In the genomic region with DNA sequence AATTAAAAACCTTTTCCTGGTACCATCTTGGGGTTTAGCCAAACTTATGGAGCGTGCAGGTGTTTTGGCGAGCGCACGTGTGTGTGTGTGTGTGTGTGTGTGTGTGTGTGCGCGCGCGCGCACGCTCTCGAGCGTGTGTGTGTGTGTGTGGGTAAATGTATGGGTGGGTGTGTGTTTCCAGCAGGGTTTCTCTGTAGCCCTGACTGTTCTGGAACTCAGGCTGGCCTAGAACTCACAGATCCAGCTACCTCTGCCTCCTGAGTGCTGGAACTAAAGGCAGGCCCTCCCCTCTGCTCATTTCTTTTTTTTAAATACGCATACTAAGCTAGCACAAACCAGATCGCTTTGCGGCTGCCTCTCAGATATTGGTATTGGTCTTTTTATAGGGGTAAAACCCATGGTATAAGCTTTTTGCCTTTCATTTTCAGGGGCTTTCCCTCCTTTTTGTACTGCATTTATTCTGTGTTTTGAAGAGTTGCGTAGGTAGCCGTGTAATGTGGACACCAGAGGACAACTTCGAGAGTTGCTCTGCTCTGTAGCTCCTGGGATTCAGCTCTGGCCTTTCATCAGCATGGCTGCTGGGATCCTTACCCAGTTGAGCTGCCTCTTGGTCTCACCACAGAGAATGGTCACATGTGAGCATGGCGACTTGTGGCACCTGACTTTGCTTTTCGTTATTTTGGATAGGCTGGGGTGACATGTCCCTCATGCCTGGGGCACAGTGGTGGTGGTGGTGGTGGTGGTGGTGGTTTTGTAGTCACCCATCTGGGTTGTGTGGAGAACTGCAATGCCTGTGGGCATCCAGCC, we compare ENCODE assay signal across 10 mouse cellular contexts. TPM values are rescaled to one million over a fixed set of nuclear protein-coding genes. Genes with fewer than 3 reads are reported as not detected.
DNase-seq lines count a peak whose midpoint lies in the region; ATAC-seq and TF ChIP-seq lines count a peak whose summit lies in the region.
"Had no signal": no experiment of that assay in that cellular context is flagged by ENCODE, and none has a peak within 500 bp of the region (broad histone marks: within the 10 kb centered on the region; RNA-seq: fewer than 3 reads in every experiment).

No protein-coding gene starts in this region.

- H3K27me3 ChIP-seq in lung, embryonic 15.5 days, result peaks cover 31% of the 10 kb centered on the region
- peaks cover 31% of the 10 kb centered on the region for H3K27me3 ChIP-seq in hindbrain, embryonic 16.5 days (replicated peaks; ENCODE audit: control insufficient read depth, insufficient read depth, low read length)
- peaks cover 44% of the 10 kb centered on the region for H3K27me3 ChIP-seq in neural tube, embryonic 15.5 days (replicated peaks)
- H3K27me3 ChIP-seq in forebrain, postnatal 0 days (ENCODE audit: insufficient read depth, low read length), result peaks cover 17% of the 10 kb centered on the region

- peak; percentile 92 for DNase-seq in heart, adult 11 months
- no peak for DNase-seq in heart, postnatal 25 days (ENCODE audit: low spot score)
- DNase-seq in lung, postnatal 25 days (ENCODE audit: low spot score), result no peak
- no peak for DNase-seq in forebrain, postnatal 0 days
- no peak for DNase-seq in c-Kit-positive CD71-positive TER-119-positive erythroid progenitor cells, embryonic 14.5 days (ENCODE audit: low spot score)

- no peaks in the 10 kb centered on the region for H3K36me3 ChIP-seq in lung, embryonic 15.5 days
- no peaks in the 10 kb centered on the region for H3K36me3 ChIP-seq in hindbrain, embryonic 16.5 days (ENCODE audit: control insufficient read depth, insufficient read depth, low read length)
- H3K36me3 ChIP-seq in neural tube, embryonic 15.5 days, result no peaks in the 10 kb centered on the region
- no peaks in the 10 kb centered on the region for H3K36me3 ChIP-seq in forebrain, postnatal 0 days (ENCODE audit: insufficient read depth)
- H3K36me3 ChIP-seq: midbrain, embryonic 12.5 days had no signal

- intact Hi-C loops in heart, postnatal 25 days (cut with DNase I), result loop anchor here (2.0 to 5.0 kb wide), 2 partner anchors 25 to 55 kb away; no protein-coding TSS in a partner anchor

- no peak for TF ChIP-seq CTCF in forebrain, postnatal 0 days (IDR thresholded peaks at IDR 0.05; ENCODE audit: low read depth)

- WGBS in lung, embryonic 15.5 days, result 83% methylated on average over 20 of the region's 20 CpGs
- WGBS in hindbrain, embryonic 16.5 days, result 90% methylated on average over 20 of the region's 20 CpGs
- WGBS in neural tube, embryonic 15.5 days, result 94% methylated on average over 20 of the region's 20 CpGs
- WGBS in forebrain, postnatal 0 days, result 89% methylated on average over 20 of the region's 20 CpGs

- no peak overlapping the region for H3K4me3 ChIP-seq in lung, embryonic 15.5 days
- no peak overlapping the region for H3K4me3 ChIP-seq in hindbrain, embryonic 16.5 days (ENCODE audit: low read length)
- no peak overlapping the region; the same call in 1 of the 2 replicates for H3K4me3 ChIP-seq in neural tube, embryonic 15.5 days (replicated peaks)
- H3K4me3 ChIP-seq in forebrain, postnatal 0 days (ENCODE audit: low read depth, low read length), result no peak overlapping the region
- H3K4me3 ChIP-seq: erythroblast, embryonic 14.5 days; midbrain, embryonic 12.5 days had no signal

- H3K4me2 ChIP-seq in lung, embryonic 15.5 days, result peak overlapping the region; percentile 97
- peak overlapping the region; percentile 15; the same call in 1 of the 2 replicates for H3K4me2 ChIP-seq in hindbrain, embryonic 16.5 days (ENCODE audit: low read length)
- H3K4me2 ChIP-seq in neural tube, embryonic 15.5 days, result peak overlapping the region; percentile 13; the same call in 1 of the 2 replicates
- no peak overlapping the region for H3K4me2 ChIP-seq in forebrain, postnatal 0 days (ENCODE audit: low read depth)
- H3K4me2 ChIP-seq: midbrain, embryonic 12.5 days had no signal

- peaks cover 24% of the 10 kb centered on the region for H3K4me1 ChIP-seq in lung, embryonic 15.5 days
- peaks cover 14% of the 10 kb centered on the region for H3K4me1 ChIP-seq in hindbrain, embryonic 16.5 days (ENCODE audit: control insufficient read depth, insufficient read depth, low read depth, low read length)
- peaks cover 19% of the 10 kb centered on the region for H3K4me1 ChIP-seq in neural tube, embryonic 15.5 days
- no peaks in the 10 kb centered on the region for H3K4me1 ChIP-seq in forebrain, postnatal 0 days (ENCODE audit: insufficient read depth)

- no peak overlapping the region for H3K27ac ChIP-seq in lung, embryonic 15.5 days
- H3K27ac ChIP-seq in hindbrain, embryonic 16.5 days (ENCODE audit: low read depth, low read length), result no peak overlapping the region
- H3K27ac ChIP-seq in neural tube, embryonic 15.5 days (replicated peaks), result no peak overlapping the region
- no peak overlapping the region for H3K27ac ChIP-seq in forebrain, postnatal 0 days (ENCODE audit: low read depth, low read length)
- H3K27ac ChIP-seq: midbrain, embryonic 12.5 days had no signal

- H3K9me3 ChIP-seq in lung, embryonic 15.5 days, result no peaks in the 10 kb centered on the region
- no peaks in the 10 kb centered on the region for H3K9me3 ChIP-seq in hindbrain, embryonic 16.5 days (ENCODE audit: control insufficient read depth, low read length)
- no peaks in the 10 kb centered on the region for H3K9me3 ChIP-seq in neural tube, embryonic 15.5 days (replicated peaks)
- H3K9me3 ChIP-seq in forebrain, postnatal 0 days (ENCODE audit: low read length), result no peaks in the 10 kb centered on the region
- H3K9me3 ChIP-seq: midbrain, embryonic 12.5 days had no signal

- no peak for ATAC-seq in lung, embryonic 15.5 days (ENCODE audit: borderline replicate concordance, extremely low read depth, low FRiP score, low TSS enrichment)
- no peak for ATAC-seq in hindbrain, embryonic 16.5 days
- no peak for ATAC-seq in neural tube, embryonic 15.5 days (ENCODE audit: low FRiP score)
- ATAC-seq in forebrain, postnatal 0 days, result no peak

- no peak overlapping the region for H3K9ac ChIP-seq in lung, embryonic 15.5 days
- H3K9ac ChIP-seq in hindbrain, embryonic 16.5 days (ENCODE audit: low read depth, low read length), result no peak overlapping the region; the same call in 1 of the 2 replicates
- no peak overlapping the region for H3K9ac ChIP-seq in neural tube, embryonic 15.5 days (replicated peaks)
- no peak overlapping the region for H3K9ac ChIP-seq in forebrain, postnatal 0 days
- H3K9ac ChIP-seq: midbrain, embryonic 12.5 days had no signal

RNA-seq across cellular contexts. Expression of a gene that starts 3.0 kb away (rescaled TPM):
- total RNA-seq in heart, postnatal 25 days (2021), result 10 to 100 TPM; 48.2 to 62.5 TPM
- 13.3 and 14.0 TPM in 2 replicates for polyA plus RNA-seq in lung, embryonic 15.5 days (2015; fragmentation: Nextera tagmentation; extraction: Ambion mirVana)
- polyA plus RNA-seq in hindbrain, embryonic 16.5 days (2015; fragmentation: Nextera tagmentation; extraction: Ambion mirVana), result 5.1 and 5.4 TPM in 2 replicates
- polyA plus RNA-seq in neural tube, embryonic 15.5 days (2015; fragmentation: Nextera tagmentation; extraction: Ambion mirVana), result 6.7 and 7.9 TPM in 2 replicates
- 3.8 and 4.0 TPM in 2 replicates for total RNA-seq in forebrain, postnatal 0 days (2014; rRNA removed)
- polyA plus RNA-seq in forebrain, postnatal 0 days (2015; fragmentation: Nextera tagmentation; extraction: Ambion mirVana), result 9.5 and 10.1 TPM in 2 replicates

RNA-seq across cellular contexts. Expression of a gene that starts 16.8 kb away (rescaled TPM):
- 10 to 100 TPM in 1 of 2 experiments, 1 to 10 TPM in 1; 7.6 to 10.1 TPM for total RNA-seq in heart, postnatal 25 days (2021)
- 33.1 and 33.8 TPM in 2 replicates for polyA plus RNA-seq in lung, embryonic 15.5 days (2015; fragmentation: Nextera tagmentation; extraction: Ambion mirVana)
- 10.1 and 14.5 TPM in 2 replicates for polyA plus RNA-seq in hindbrain, embryonic 16.5 days (2015; fragmentation: Nextera tagmentation; extraction: Ambion mirVana)
- polyA plus RNA-seq in neural tube, embryonic 15.5 days (2015; fragmentation: Nextera tagmentation; extraction: Ambion mirVana), result 10.9 and 13.0 TPM in 2 replicates
- 4.5 and 4.7 TPM in 2 replicates for total RNA-seq in forebrain, postnatal 0 days (2014; rRNA removed)
- polyA plus RNA-seq in forebrain, postnatal 0 days (2015; fragmentation: Nextera tagmentation; extraction: Ambion mirVana), result 14.9 and 15.4 TPM in 2 replicates
